Mouse (Mus musculus) ovary, postnatal 10 days (tissue): ENCODE measurements around the gene Mindy3.

Experiments
- DNase-seq: peaks from one replicate; pipeline ENCODE4 v3.0.0; 2022; ENCODE audit warnings: low spot score

Gene Mindy3

DNA sequence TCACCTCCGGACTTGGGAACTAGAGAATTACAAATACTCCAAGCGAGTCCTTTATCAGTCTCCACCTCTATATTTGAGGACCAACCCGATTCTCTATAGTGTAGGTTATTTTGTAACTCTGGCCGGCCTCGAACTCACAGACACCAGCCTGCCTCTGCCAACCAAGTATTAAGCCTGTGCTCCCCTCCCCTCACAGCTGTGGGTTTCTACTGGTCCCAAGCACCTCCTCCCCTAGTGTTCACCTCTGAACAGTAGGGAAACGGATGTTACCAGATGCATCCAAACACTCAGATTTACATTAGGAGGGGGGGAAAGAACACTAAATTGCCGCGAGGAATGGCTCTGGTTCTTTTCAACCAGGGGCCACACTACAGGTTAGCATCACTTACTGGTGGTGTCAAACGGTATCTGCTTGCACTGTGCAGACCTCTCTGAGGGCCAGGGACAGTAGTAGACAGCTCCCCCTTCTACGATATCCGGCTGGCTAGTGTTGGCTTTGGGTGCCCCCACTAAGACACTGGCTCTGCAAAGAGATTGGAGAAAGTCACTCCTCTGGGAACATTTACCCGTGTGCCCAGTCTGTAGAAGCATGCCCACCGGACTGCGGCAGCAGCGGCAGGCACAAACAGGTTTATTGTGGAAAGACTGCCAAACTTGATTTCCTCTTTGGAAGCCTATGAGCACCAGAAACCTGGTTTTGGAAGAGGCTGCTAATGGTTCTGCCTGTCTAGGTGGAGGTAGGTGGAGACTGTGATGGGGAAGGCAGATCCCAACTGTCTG, 118.6 kb downstream of the Mindy3 start:
- no peak for DNase-seq

DNA sequence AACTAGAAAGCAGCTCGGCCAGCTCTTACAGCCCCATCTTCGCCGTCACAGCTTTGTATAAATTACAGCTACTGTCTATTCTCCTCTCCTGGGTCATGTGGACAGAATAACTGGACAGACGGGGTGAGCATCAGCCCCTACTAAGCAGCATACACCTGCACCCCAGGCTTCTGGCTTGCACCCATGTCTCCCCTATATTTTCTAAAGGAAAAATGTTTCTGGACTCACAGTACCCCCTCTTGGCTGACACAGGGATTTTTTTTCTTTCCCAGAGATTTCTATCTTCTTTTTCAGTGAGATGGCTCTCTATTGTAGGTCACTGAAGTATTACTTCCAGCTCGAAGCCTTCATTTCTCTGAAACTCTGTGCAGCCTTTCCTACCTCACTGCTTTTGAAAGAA, 122.0 kb downstream of the Mindy3 start:
- DNase-seq, result no peak
